Mouse (Mus musculus) right cerebral cortex, adult 2 months (tissue): Measurements from ENCODE around the gene Tbx18.

Experiments
- DNase-seq, 2 experiments: peaks; one replicate each; pipeline ENCODE4 v3.0.0; 2021 to 2022; ENCODE audit warnings: low spot score in 2 of 2

Gene Tbx18

GRCm38 (mm10) chr9:87730961-87731535, at the start of gene Tbx18:
TSS of gene Tbx18 (minus strand) at chr9:87731260.
- DNase-seq, result peak; percentile 20 to 27

GRCm38 (mm10) chr9:87773951-87774350, 42.9 kb upstream of the Tbx18 start:
- DNase-seq, result no peak

GRCm38 (mm10) chr9:87755621-87756020, 24.6 kb upstream of the Tbx18 start:
- DNase-seq, result no peak

GRCm38 (mm10) chr9:87741599-87741998, 10.5 kb upstream of the Tbx18 start:
- no peak for DNase-seq

GRCm38 (mm10) chr9:87740667-87741066, 9.6 kb upstream of the Tbx18 start:
- peak; percentile 30 to 39 for DNase-seq

- DNase-seq, result peak in 1 of 2 experiments; percentile 3
Observed at GRCm38 (mm10) chr9:87740241-87740645, 9.2 kb upstream of the Tbx18 start.

- peak in 1 of 2 experiments; percentile 7 for DNase-seq
Observed at GRCm38 (mm10) chr9:87739543-87740161, 8.6 kb upstream of the Tbx18 start.

GRCm38 (mm10) chr9:87738766-87739542, 7.9 kb upstream of the Tbx18 start:
- no peak for DNase-seq

- peak in 1 of 2 experiments; percentile 8 for DNase-seq
Observed at GRCm38 (mm10) chr9:87738123-87738522, 7.1 kb upstream of the Tbx18 start.

- DNase-seq, result no peak
Observed at GRCm38 (mm10) chr9:87737271-87737670, 6.2 kb upstream of the Tbx18 start.

- DNase-seq, result no peak
Observed at GRCm38 (mm10) chr9:87735046-87735445, 4.0 kb upstream of the Tbx18 start.

- no peak for DNase-seq
Observed at GRCm38 (mm10) chr9:87734631-87735030, 3.6 kb upstream of the Tbx18 start.

- DNase-seq, result no peak
Observed at GRCm38 (mm10) chr9:87733732-87734131, 2.7 kb upstream of the Tbx18 start.

- DNase-seq, result no peak
Observed at GRCm38 (mm10) chr9:87733236-87733630, 2.2 kb upstream of the Tbx18 start.

GRCm38 (mm10) chr9:87732416-87733235, 1.6 kb upstream of the Tbx18 start:
- peak in 1 of 2 experiments; percentile 6 for DNase-seq

- peak; percentile 25 to 33 for DNase-seq
Observed at GRCm38 (mm10) chr9:87730271-87730960, 644 bp downstream of the Tbx18 start.

- no peak for DNase-seq
Observed at GRCm38 (mm10) chr9:87729316-87730270, 1.5 kb downstream of the Tbx18 start.

GRCm38 (mm10) chr9:87728107-87728506, 3.0 kb downstream of the Tbx18 start:
- no peak for DNase-seq

GRCm38 (mm10) chr9:87727155-87727953, 3.7 kb downstream of the Tbx18 start:
- peak in 1 of 2 experiments; percentile 8 for DNase-seq
